Comparison of ENCODE assay signal across 23 mouse cellular contexts in the genomic region with DNA sequence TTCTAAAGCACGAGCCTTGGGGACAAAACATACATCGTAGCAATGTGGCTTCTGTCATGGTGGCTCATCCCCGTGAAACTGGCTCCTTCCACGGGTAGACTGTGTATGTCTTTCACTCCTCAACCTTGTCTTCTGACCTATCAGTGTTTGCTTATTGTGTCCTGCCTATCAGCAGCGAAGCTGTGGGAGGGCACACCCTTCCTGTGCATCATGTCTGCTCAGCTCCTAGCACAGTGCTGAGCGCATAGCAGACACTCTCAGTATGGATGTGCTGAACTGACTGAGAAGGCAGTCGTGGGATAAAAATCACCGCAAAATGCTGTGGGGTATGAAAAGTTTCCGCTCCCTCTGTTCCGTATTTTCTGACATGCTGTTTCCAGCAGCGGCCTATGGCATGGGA.
DNase-seq lines count a peak whose midpoint lies in the region; ATAC-seq and TF ChIP-seq lines count a peak whose summit lies in the region.
"Had no signal": no experiment of that assay in that cellular context is flagged by ENCODE, and none has a peak within 500 bp of the region (broad histone marks: within the 10 kb centered on the region; RNA-seq: fewer than 3 reads in every experiment).

No protein-coding gene starts in this region.

- TF ChIP-seq RAD21 in CH12.LX (IDR thresholded peaks at IDR 0.05; ENCODE audit: low read depth, low read length), result no peak

- H3K4me3 ChIP-seq in forebrain, postnatal 0 days (ENCODE audit: low read depth, low read length), result no peak overlapping the region
- H3K4me3 ChIP-seq in forebrain, embryonic 12.5 days (replicated peaks), result no peak overlapping the region
- no peak overlapping the region for H3K4me3 ChIP-seq in limb, embryonic 12.5 days (replicated peaks)
- no peak overlapping the region for H3K4me3 ChIP-seq in limb, embryonic 10.5 days
- H3K4me3 ChIP-seq in megakaryocyte, embryonic 14.5 days (replicated peaks), result peak overlapping the region; percentile 28
- peak overlapping the region; percentile 21 to 48 (median 48) for H3K4me3 ChIP-seq in CH12.LX (replicated peaks in 1 of 3; ENCODE audit: low read depth in 2 of 3, low read length in 2 of 3, poor library complexity in 1 of 3)
- H3K4me3 ChIP-seq: embryonic facial prominence, embryonic 13.5 days; embryonic facial prominence, embryonic 15.5 days; erythroblast, embryonic 14.5 days; forebrain, embryonic 10.5 days; forebrain, embryonic 13.5 days; forebrain, embryonic 15.5 days had no signal

- H3K9me3 ChIP-seq in forebrain, postnatal 0 days (ENCODE audit: low read length), result no peaks in the 10 kb centered on the region
- no peaks in the 10 kb centered on the region for H3K9me3 ChIP-seq in forebrain, embryonic 12.5 days
- H3K9me3 ChIP-seq in limb, embryonic 12.5 days, result no peaks in the 10 kb centered on the region
- H3K9me3 ChIP-seq in limb, embryonic 10.5 days (replicated peaks), result no peaks in the 10 kb centered on the region
- no peaks in the 10 kb centered on the region for H3K9me3 ChIP-seq in megakaryocyte, embryonic 14.5 days
- H3K9me3 ChIP-seq in CH12.LX (replicated peaks; ENCODE audit: low read length), result no peaks in the 10 kb centered on the region
- H3K9me3 ChIP-seq: embryonic facial prominence, embryonic 13.5 days; embryonic facial prominence, embryonic 15.5 days; forebrain, embryonic 10.5 days; forebrain, embryonic 13.5 days; forebrain, embryonic 15.5 days had no signal

- H3K4me2 ChIP-seq in forebrain, postnatal 0 days (ENCODE audit: low read depth), result no peak overlapping the region
- no peak overlapping the region for H3K4me2 ChIP-seq in forebrain, embryonic 12.5 days
- no peak overlapping the region for H3K4me2 ChIP-seq in limb, embryonic 12.5 days
- H3K4me2 ChIP-seq in CH12.LX (ENCODE audit: insufficient read depth, low read depth, poor library complexity, severe bottlenecking), result no peak overlapping the region
- H3K4me2 ChIP-seq: embryonic facial prominence, embryonic 13.5 days; embryonic facial prominence, embryonic 15.5 days; forebrain, embryonic 13.5 days; forebrain, embryonic 15.5 days had no signal

- no peaks in the 10 kb centered on the region for H3K36me3 ChIP-seq in forebrain, postnatal 0 days (ENCODE audit: insufficient read depth)
- no peaks in the 10 kb centered on the region for H3K36me3 ChIP-seq in forebrain, embryonic 12.5 days (replicated peaks)
- H3K36me3 ChIP-seq in limb, embryonic 12.5 days, result no peaks in the 10 kb centered on the region
- no peaks in the 10 kb centered on the region for H3K36me3 ChIP-seq in limb, embryonic 10.5 days
- H3K36me3 ChIP-seq in megakaryocyte, embryonic 14.5 days (replicated peaks; ENCODE audit: low read length), result no peaks in the 10 kb centered on the region
- H3K36me3 ChIP-seq in CH12.LX (replicated peaks in 1 of 2; ENCODE audit: control insufficient read depth in 1 of 2, insufficient read depth in 1 of 2, low read length in 1 of 2), result peaks cover 0 to 9% of the 10 kb centered on the region in 2 experiments
- H3K36me3 ChIP-seq: embryonic facial prominence, embryonic 13.5 days; embryonic facial prominence, embryonic 15.5 days; forebrain, embryonic 10.5 days; forebrain, embryonic 15.5 days had no signal

- in situ Hi-C loops in CH12.LX (cut with MboI; ENCODE audit: low pct_ligation_motif_present, low pct_unique_long_range_greater_than_20kb, low sequenced_read_pairs), result no loop called here

- WGBS in forebrain, postnatal 0 days, result 64% methylated on average over 11 of the region's 11 CpGs
- 69% methylated on average over 11 of the region's 11 CpGs for WGBS in forebrain, embryonic 12.5 days
- WGBS in limb, embryonic 12.5 days, result 72% methylated on average over 11 of the region's 11 CpGs
- WGBS in limb, embryonic 10.5 days, result 72% methylated on average over 11 of the region's 11 CpGs

- no peak for TF ChIP-seq EP300 in CH12.LX (IDR thresholded peaks at IDR 0.05; ENCODE audit: low read length)

- no peak for DNase-seq in forebrain, postnatal 0 days
- no peak for DNase-seq in limb, embryonic 10.5 days (ENCODE audit: low spot score)
- peak; percentile 67 for DNase-seq in CH12.LX (ENCODE audit: extremely low read depth)
- DNase-seq: adrenal gland, adult 2 months; adrenal gland, postnatal 10 days; adrenal gland, postnatal 25 days; B cell, adult 2 months; cerebellum, adult 11 months; cerebellum, adult 18-20 months; cerebellum, adult 8-10 months; cerebellum, postnatal 36 days; embryo, embryonic 11 days had no signal

- TF ChIP-seq POLR2A in CH12.LX (IDR thresholded peaks at IDR 0.05; ENCODE audit: low read depth, low read length), result peak; percentile 37; the same call in 1 of the 2 replicates

- H3K4me1 ChIP-seq in forebrain, postnatal 0 days (ENCODE audit: insufficient read depth), result no peaks in the 10 kb centered on the region
- H3K4me1 ChIP-seq in forebrain, embryonic 12.5 days, result peaks cover 2% of the 10 kb centered on the region; the same call in 1 of the 2 replicates
- no peaks in the 10 kb centered on the region for H3K4me1 ChIP-seq in limb, embryonic 12.5 days (replicated peaks)
- H3K4me1 ChIP-seq in limb, embryonic 10.5 days, result peaks cover 4% of the 10 kb centered on the region; the same call in 1 of the 2 replicates
- peaks cover 6% of the 10 kb centered on the region; the same call in 1 of the 2 replicates for H3K4me1 ChIP-seq in megakaryocyte, embryonic 14.5 days
- H3K4me1 ChIP-seq in CH12.LX (ENCODE audit: control insufficient read depth in 1 of 2, insufficient read depth in 2 of 2), result peaks cover 32 to 45% of the 10 kb centered on the region in 2 experiments
- H3K4me1 ChIP-seq: embryonic facial prominence, embryonic 13.5 days; embryonic facial prominence, embryonic 15.5 days; forebrain, embryonic 10.5 days; forebrain, embryonic 13.5 days; forebrain, embryonic 15.5 days had no signal

- no peak for TF ChIP-seq CTCF in forebrain, postnatal 0 days (IDR thresholded peaks at IDR 0.05; ENCODE audit: low read depth)
- no peak for TF ChIP-seq CTCF in CH12.LX (conservative IDR thresholded peaks at IDR 0.05 in 1 of 2, IDR thresholded peaks at IDR 0.05 in 1 of 2; ENCODE audit: low read depth in 2 of 2, low read length in 2 of 2)

- no peaks in the 10 kb centered on the region for H3K27me3 ChIP-seq in forebrain, postnatal 0 days (ENCODE audit: insufficient read depth, low read length)
- no peaks in the 10 kb centered on the region for H3K27me3 ChIP-seq in forebrain, embryonic 12.5 days
- peaks cover 7% of the 10 kb centered on the region for H3K27me3 ChIP-seq in limb, embryonic 12.5 days
- H3K27me3 ChIP-seq in limb, embryonic 10.5 days (ENCODE audit: low read depth, poor library complexity, severe bottlenecking), result 0 out of 2 replicates have a peak, but pooled peaks cover 5% of the 10 kb centered on the region
- H3K27me3 ChIP-seq in megakaryocyte, embryonic 14.5 days (replicated peaks), result peaks cover 28% of the 10 kb centered on the region
- no peaks in the 10 kb centered on the region for H3K27me3 ChIP-seq in CH12.LX (replicated peaks)
- H3K27me3 ChIP-seq: embryonic facial prominence, embryonic 13.5 days; embryonic facial prominence, embryonic 15.5 days; forebrain, embryonic 13.5 days; forebrain, embryonic 15.5 days had no signal

- no peak overlapping the region for H3K27ac ChIP-seq in forebrain, postnatal 0 days (ENCODE audit: low read depth, low read length)
- no peak overlapping the region for H3K27ac ChIP-seq in forebrain, embryonic 12.5 days
- no peak overlapping the region for H3K27ac ChIP-seq in limb, embryonic 12.5 days
- H3K27ac ChIP-seq in limb, embryonic 10.5 days, result no peak overlapping the region
- no peak overlapping the region for H3K27ac ChIP-seq in CH12.LX (ENCODE audit: insufficient read depth, low read depth)
- H3K27ac ChIP-seq: embryonic facial prominence, embryonic 13.5 days; embryonic facial prominence, embryonic 15.5 days; forebrain, embryonic 10.5 days; forebrain, embryonic 13.5 days; forebrain, embryonic 15.5 days had no signal

- no peaks in the 10 kb centered on the region for H3K79me2 ChIP-seq in CH12.LX (replicated peaks; ENCODE audit: control insufficient read depth, extremely low read depth, insufficient read depth, poor library complexity, severe bottlenecking)

- no peak overlapping the region for H3K9ac ChIP-seq in forebrain, postnatal 0 days
- no peak overlapping the region for H3K9ac ChIP-seq in forebrain, embryonic 12.5 days
- H3K9ac ChIP-seq in limb, embryonic 12.5 days (replicated peaks), result no peak overlapping the region
- no peak overlapping the region for H3K9ac ChIP-seq in CH12.LX (ENCODE audit: insufficient read depth, low read depth)
- H3K9ac ChIP-seq: embryonic facial prominence, embryonic 13.5 days; embryonic facial prominence, embryonic 15.5 days; forebrain, embryonic 13.5 days; forebrain, embryonic 15.5 days had no signal

- peak; percentile 20; the same call in 1 of the 2 replicates for ATAC-seq in forebrain, postnatal 0 days
- no peak for ATAC-seq in forebrain, embryonic 12.5 days (ENCODE audit: low FRiP score)
- 0 out of 2 replicates have a peak, but pooled peaks have one; percentile 31 for ATAC-seq in limb, embryonic 12.5 days (ENCODE audit: insufficient number of reproducible peaks, insufficient read depth, low FRiP score, low TSS enrichment, low read depth)
- ATAC-seq in megakaryocyte, adult 5-6 weeks (ENCODE audit: poor library complexity, severe bottlenecking), result no peak
- ATAC-seq: CD4-positive, CD25-positive, alpha-beta regulatory T cell, adult 4 months had no signal

- dilution Hi-C loops in CH12.LX (cut with MboI; ENCODE audit: extremely low pct_ligation_motif_present, extremely low pct_unique_long_range_greater_than_20kb, low sequenced_read_pairs), result no loop called here

TF ChIP-seq in CH12.LX, 34 proteins besides CTCF, POLR2A, EP300 and RAD21:
- peak; percentile 64; the same call in 1 of the 2 replicates for TF ChIP-seq TBP (conservative IDR thresholded peaks at IDR 0.05; ENCODE audit: low read depth, low read length)
- TF ChIP-seq CHD2 (IDR thresholded peaks at IDR 0.05; ENCODE audit: low read length), result no peak
- TF ChIP-seq HCFC1 (IDR thresholded peaks at IDR 0.05; ENCODE audit: low read depth, low read length), result no peak
- no peak for TF ChIP-seq MAX (IDR thresholded peaks at IDR 0.05; ENCODE audit: low read length)
- TF ChIP-seq JUND (conservative IDR thresholded peaks at IDR 0.05; ENCODE audit: low read depth, low read length), result no peak
- TF ChIP-seq MYC (IDR thresholded peaks at IDR 0.05; ENCODE audit: low read depth, low read length), result no peak
- TF ChIP-seq BHLHE40 (IDR thresholded peaks at IDR 0.05; ENCODE audit: low read depth, low read length), result no peak
- no peak for TF ChIP-seq JUN (IDR thresholded peaks at IDR 0.05; ENCODE audit: insufficient read depth, low read depth, low read length)

Comparison
In these comparisons a context has a peak if more than half of its experiments do, and no peak if none do; other contexts are left out.
1. ATAC-seq: peak in forebrain, postnatal 0 days (single experiment) and limb, embryonic 12.5 days (single experiment); none in forebrain, embryonic 12.5 days (single experiment) and megakaryocyte, adult 5-6 weeks (single experiment).
2. H3K4me3 ChIP-seq: peak in megakaryocyte, embryonic 14.5 days (single experiment) and CH12.LX (3 of 3); none in forebrain, postnatal 0 days (single experiment), forebrain, embryonic 12.5 days (single experiment), limb, embryonic 12.5 days (single experiment) and limb, embryonic 10.5 days (single experiment).